Mouse (Mus musculus): ENCODE data around the gene Ksr1. TPM values are rescaled to one million over a fixed set of nuclear protein-coding genes. Genes with fewer than 3 reads are reported as not detected.

The Ksr1 gene
- polyA plus RNA-seq, 1 experiment from 2014 or later, result 4.3 TPM

- H3K36me3 ChIP-seq, result peaks cover 22% of the 10 kb centered on the region; the same call in 1 of the 2 replicates
- no peak overlapping the region for H3K9ac ChIP-seq (replicated peaks)
- H3K4me3 ChIP-seq, result no peak overlapping the region
- no peaks in the 10 kb centered on the region for H3K9me3 ChIP-seq
- no peaks in the 10 kb centered on the region for H3K4me1 ChIP-seq
- no peak overlapping the region for H3K27ac ChIP-seq (replicated peaks)
- H3K4me2 ChIP-seq (replicated peaks), result no peak overlapping the region
- 71% methylated on average over 4 of the region's 4 CpGs for WGBS
- ATAC-seq (ENCODE audit: low FRiP score, low read depth), result no peak
- H3K27me3 ChIP-seq, result no peaks in the 10 kb centered on the region
Measured at GRCm38 (mm10) chr11:79022836-79023235, 123.4 kb downstream of the Ksr1 start.

- no peak overlapping the region for H3K4me2 ChIP-seq (replicated peaks)
- H3K9ac ChIP-seq (replicated peaks), result no peak overlapping the region
- no peak overlapping the region for H3K4me3 ChIP-seq
- ATAC-seq (ENCODE audit: low FRiP score, low read depth), result no peak
- no peak overlapping the region for H3K27ac ChIP-seq (replicated peaks)
- peaks cover 18% of the 10 kb centered on the region; the same call in 1 of the 2 replicates for H3K36me3 ChIP-seq
- H3K9me3 ChIP-seq, result no peaks in the 10 kb centered on the region
- 80% methylated on average over 21 of the region's 21 CpGs for WGBS
- no peaks in the 10 kb centered on the region for H3K4me1 ChIP-seq
- H3K27me3 ChIP-seq, result no peaks in the 10 kb centered on the region
Measured at GRCm38 (mm10) chr11:79020535-79021045, 125.6 kb downstream of the Ksr1 start.

- Histone ChIP-seq H3K27ac (replicated peaks) (no peak overlapping the region), H3K4me2 (replicated peaks) (no peak overlapping the region), H3K4me3 (no peak overlapping the region), H3K9ac (replicated peaks) (no peak overlapping the region), H3K4me1 (peaks cover under 1% of the 10 kb centered on the region; the same call in 1 of the 2 replicates), H3K36me3 (peaks cover 19% of the 10 kb centered on the region; the same call in 1 of the 2 replicates), H3K9me3 (no peaks in the 10 kb centered on the region), H3K27me3 (no peaks in the 10 kb centered on the region)
- 86% methylated on average over 17 of the region's 17 CpGs for WGBS
- no peak for ATAC-seq (ENCODE audit: low FRiP score, low read depth)
Measured at GRCm38 (mm10) chr11:79019839-79020534, 126.2 kb downstream of the Ksr1 start.

GRCm38 (mm10) chr11:79018954-79019704 is 127.1 kb downstream of the Ksr1 start:
- Histone ChIP-seq H3K4me2 (replicated peaks) (no peak overlapping the region), H3K27me3 (no peaks in the 10 kb centered on the region), H3K4me3 (no peak overlapping the region), H3K9ac (replicated peaks) (no peak overlapping the region), H3K4me1 (peaks cover 9% of the 10 kb centered on the region), H3K27ac (replicated peaks) (no peak overlapping the region), H3K9me3 (no peaks in the 10 kb centered on the region), H3K36me3 (peaks cover 19% of the 10 kb centered on the region; the same call in 1 of the 2 replicates)
- no peak for ATAC-seq (ENCODE audit: low FRiP score, low read depth)
- 51% methylated on average over 11 of the region's 11 CpGs for WGBS

GRCm38 (mm10) chr11:79017161-79017606 is 129.0 kb downstream of the Ksr1 start:
- Histone ChIP-seq H3K9ac (replicated peaks) (no peak overlapping the region), H3K4me1 (peaks cover 14% of the 10 kb centered on the region), H3K4me2 (replicated peaks) (no peak overlapping the region), H3K4me3 (no peak overlapping the region), H3K36me3 (peaks cover 19% of the 10 kb centered on the region; the same call in 1 of the 2 replicates), H3K27ac (replicated peaks) (no peak overlapping the region), H3K27me3 (no peaks in the 10 kb centered on the region), H3K9me3 (no peaks in the 10 kb centered on the region)
- no peak for ATAC-seq (ENCODE audit: low FRiP score, low read depth)
- WGBS, result 82% methylated on average over 7 of the region's 7 CpGs

- Histone ChIP-seq H3K27me3 (no peaks in the 10 kb centered on the region), H3K4me3 (no peak overlapping the region), H3K36me3 (peaks cover 19% of the 10 kb centered on the region; the same call in 1 of the 2 replicates), H3K9ac (replicated peaks) (no peak overlapping the region), H3K9me3 (no peaks in the 10 kb centered on the region), H3K4me2 (replicated peaks) (no peak overlapping the region), H3K27ac (replicated peaks) (no peak overlapping the region), H3K4me1 (peaks cover 14% of the 10 kb centered on the region)
- no peak for ATAC-seq (ENCODE audit: low FRiP score, low read depth)
- WGBS, result 52% methylated on average over 12 of the region's 12 CpGs
Measured at GRCm38 (mm10) chr11:79016236-79016635, 130.0 kb downstream of the Ksr1 start.

DNA sequence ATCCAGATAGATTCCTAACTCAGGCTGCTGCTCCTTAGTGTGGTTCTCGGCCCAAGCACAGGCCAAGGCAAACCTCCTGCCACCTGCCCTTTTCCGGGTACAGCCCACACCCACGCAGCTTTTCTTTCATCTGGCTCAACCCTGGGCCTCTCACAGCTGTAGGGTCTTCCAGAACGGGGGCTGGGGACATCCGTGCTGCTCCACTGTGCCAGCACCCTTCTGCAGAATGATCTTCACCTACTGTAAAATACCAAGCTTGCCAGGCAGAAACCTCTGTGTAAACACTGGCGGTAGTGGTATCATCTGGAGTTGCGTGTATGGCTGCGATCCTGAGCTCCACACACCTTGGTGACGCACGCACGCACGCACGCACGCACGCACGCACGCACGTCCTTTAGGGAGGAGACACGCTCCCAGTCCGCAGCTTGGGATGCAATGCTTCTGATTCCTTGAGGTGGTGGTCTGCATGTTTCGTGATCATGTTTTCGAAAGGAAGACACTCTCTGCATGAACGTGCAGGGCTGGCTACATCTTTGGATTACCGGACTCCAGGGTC is 130.5 kb downstream of the Ksr1 start:
- 89% methylated on average over 24 of the region's 24 CpGs for WGBS
- no peak for ATAC-seq (ENCODE audit: low FRiP score, low read depth)
- Histone ChIP-seq H3K9me3 (no peaks in the 10 kb centered on the region), H3K4me3 (no peak overlapping the region), H3K27ac (replicated peaks) (no peak overlapping the region), H3K9ac (replicated peaks) (no peak overlapping the region), H3K36me3 (peaks cover 14% of the 10 kb centered on the region; the same call in 1 of the 2 replicates), H3K4me2 (replicated peaks) (no peak overlapping the region), H3K4me1 (peaks cover 14% of the 10 kb centered on the region), H3K27me3 (no peaks in the 10 kb centered on the region)

DNA sequence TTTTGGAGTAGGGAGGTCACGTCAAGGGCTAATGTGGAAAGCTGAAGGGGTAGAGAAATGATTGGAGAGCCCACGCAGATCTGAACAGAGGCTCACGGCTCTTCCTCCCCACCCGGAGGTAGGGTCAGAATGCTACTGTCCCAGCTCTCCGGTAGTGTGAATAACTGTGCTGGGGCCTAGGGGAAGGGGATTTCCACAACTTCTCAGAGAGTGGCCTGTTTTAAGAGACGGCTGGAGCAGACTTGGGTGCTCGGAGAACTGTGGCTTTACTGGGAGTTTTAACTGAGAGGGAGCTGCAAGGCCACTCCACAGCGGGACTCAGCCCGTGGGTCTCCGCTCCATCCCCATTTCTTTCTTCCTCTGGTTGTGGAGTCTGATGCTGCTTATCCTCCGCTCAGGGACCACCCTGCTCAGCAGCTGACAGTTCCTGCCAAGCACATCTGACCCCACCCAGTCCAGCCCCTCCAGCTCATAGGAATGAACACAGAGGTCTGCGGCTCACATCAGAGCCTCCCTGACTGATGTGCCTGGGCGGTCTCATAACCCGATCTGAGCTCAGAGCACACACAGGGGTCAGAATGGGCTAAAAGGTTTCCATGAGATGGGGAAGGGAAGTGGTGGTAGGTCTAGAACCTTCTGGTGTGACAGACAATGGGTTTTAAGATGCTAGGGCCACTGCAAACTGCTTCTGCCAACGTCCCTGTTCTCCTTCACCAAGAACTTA is 131.4 kb downstream of the Ksr1 start:
- peaks cover 14% of the 10 kb centered on the region for H3K4me1 ChIP-seq
- H3K36me3 ChIP-seq, result peaks cover 8% of the 10 kb centered on the region; the same call in 1 of the 2 replicates
- H3K9me3 ChIP-seq, result no peaks in the 10 kb centered on the region
- H3K27ac ChIP-seq (replicated peaks), result 0 out of 2 replicates have a peak overlapping the region, but pooled peaks have one; percentile 25
- no peaks in the 10 kb centered on the region for H3K27me3 ChIP-seq
- H3K4me2 ChIP-seq (replicated peaks), result no peak overlapping the region
- H3K9ac ChIP-seq (replicated peaks), result no peak overlapping the region
- 73% methylated on average over 15 of the region's 15 CpGs for WGBS
- no peak overlapping the region for H3K4me3 ChIP-seq
- ATAC-seq (ENCODE audit: low FRiP score, low read depth), result no peak

DNA sequence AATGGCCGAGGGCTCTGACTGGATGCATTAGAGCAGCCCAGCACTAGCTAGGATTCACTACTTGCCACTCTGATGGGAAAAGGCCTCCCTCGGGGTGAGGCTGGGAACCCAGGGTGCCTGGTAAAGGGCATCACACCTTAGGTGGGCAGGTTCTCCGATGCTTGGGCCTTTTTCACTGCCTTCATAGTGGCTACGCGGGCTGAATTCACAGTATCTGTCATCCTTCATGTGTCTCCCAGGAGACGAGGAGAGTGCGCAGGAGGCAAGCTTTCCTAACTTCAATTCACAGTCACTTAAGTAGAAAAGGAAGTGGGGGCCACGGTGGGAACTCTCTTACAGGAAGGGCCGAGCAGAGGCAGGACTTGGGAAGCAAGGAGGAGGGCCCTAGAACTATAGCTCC is 132.4 kb downstream of the Ksr1 start:
- no peak overlapping the region for H3K27ac ChIP-seq (replicated peaks)

GRCm38 (mm10) chr11:79013056-79013455 is 133.2 kb downstream of the Ksr1 start:
- H3K4me1 ChIP-seq, result peaks cover 14% of the 10 kb centered on the region
- H3K4me3 ChIP-seq, result no peak overlapping the region
- H3K9ac ChIP-seq (replicated peaks), result no peak overlapping the region
- H3K27me3 ChIP-seq, result no peaks in the 10 kb centered on the region
- peaks cover 8% of the 10 kb centered on the region; the same call in 1 of the 2 replicates for H3K36me3 ChIP-seq
- H3K9me3 ChIP-seq, result no peaks in the 10 kb centered on the region
- no peak overlapping the region for H3K4me2 ChIP-seq (replicated peaks)
- no peak for ATAC-seq (ENCODE audit: low FRiP score, low read depth)
- H3K27ac ChIP-seq (replicated peaks), result no peak overlapping the region

More for the DNA sequence above, 132.4 kb downstream of the Ksr1 start:
- no peaks in the 10 kb centered on the region for H3K9me3 ChIP-seq
- H3K4me1 ChIP-seq, result peaks cover 14% of the 10 kb centered on the region
- 68% methylated on average over 9 of the region's 9 CpGs for WGBS
- no peak overlapping the region for H3K4me3 ChIP-seq
- H3K36me3 ChIP-seq, result peaks cover 8% of the 10 kb centered on the region; the same call in 1 of the 2 replicates
- ATAC-seq (ENCODE audit: low FRiP score, low read depth), result no peak
- H3K9ac ChIP-seq (replicated peaks), result no peak overlapping the region
- no peaks in the 10 kb centered on the region for H3K27me3 ChIP-seq
- H3K4me2 ChIP-seq (replicated peaks), result no peak overlapping the region

GRCm38 (mm10) chr11:79012529-79012928 is 133.7 kb downstream of the Ksr1 start:
- ATAC-seq (ENCODE audit: low FRiP score, low read depth), result no peak
- Histone ChIP-seq H3K27me3 (no peaks in the 10 kb centered on the region), H3K4me3 (no peak overlapping the region), H3K4me1 (peaks cover 14% of the 10 kb centered on the region), H3K9me3 (no peaks in the 10 kb centered on the region), H3K4me2 (replicated peaks) (no peak overlapping the region), H3K9ac (replicated peaks) (no peak overlapping the region), H3K36me3 (peaks cover 8% of the 10 kb centered on the region; the same call in 1 of the 2 replicates), H3K27ac (replicated peaks) (no peak overlapping the region)
- 87% methylated on average over 2 of the region's 2 CpGs for WGBS

Measured in midbrain, embryonic 12.5 days (tissue).